Mouse (Mus musculus) lung, postnatal 0 days (tissue): ENCODE measurements around the gene Smg8.

ENCODE experiments used
- CTCF ChIP-seq: IDR thresholded peaks from 2 replicates; pipeline ENCODE4 v1.5.1; 2016; ENCODE audit warnings: antibody characterized with exemption, mild to moderate bottlenecking
- EP300 ChIP-seq: IDR thresholded peaks from 2 replicates; pipeline ENCODE4 v1.6.1; 2016; ENCODE audit warnings: antibody characterized with exemption, mild to moderate bottlenecking, control low read depth

DNA sequence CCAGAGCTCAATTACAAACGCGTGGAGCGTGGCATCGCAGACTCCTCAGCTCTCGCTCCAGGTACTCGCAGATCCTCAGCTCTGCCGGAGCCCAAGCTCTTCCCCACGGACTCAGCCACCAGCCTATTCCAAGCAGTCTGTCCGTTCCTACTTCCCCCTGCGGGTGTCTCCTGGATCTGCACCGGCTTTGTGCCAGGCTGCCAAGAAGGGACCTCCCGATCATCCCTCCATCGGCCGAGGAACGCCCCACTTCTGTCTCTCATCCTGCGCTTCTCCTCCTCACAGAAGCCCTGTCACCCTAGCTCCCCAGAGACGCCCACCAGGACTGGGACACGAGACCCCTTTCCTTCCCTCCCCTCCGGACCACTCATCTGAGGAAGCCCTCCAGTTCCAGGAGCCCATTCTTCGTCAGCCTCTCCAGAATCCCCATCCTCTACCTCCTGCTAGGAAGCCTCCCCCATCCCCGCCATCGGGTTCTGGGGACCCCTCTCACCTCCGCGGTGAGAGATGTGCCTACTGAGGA lies 13.2 kb downstream of the Smg8 start:
- TF ChIP-seq CTCF (peak; percentile 77), EP300 (no peak)
